Mouse (Mus musculus) hindbrain, embryonic 14.5 days (tissue): ENCODE results near the gene Ttc9c. TPM values are rescaled to one million over a fixed set of nuclear protein-coding genes. Genes with fewer than 3 reads are reported as not detected.

Source experiments
- ATAC-seq: fragments of 200-750 bp; cut with Nextera tagmentation; 2 replicates; pipeline ENCODE4 v1.8.0; 2017; ENCODE audit warnings: moderate number of reproducible peaks, mild to moderate bottlenecking, moderate TSS enrichment, moderate library complexity; ENCODE audit not compliant: low FRiP score
- DNase-seq: peaks from one replicate; pipeline ENCODE4 v3.0.0-alpha.2; 2015; ENCODE audit warnings: low spot score
- H3K27ac ChIP-seq: fragments of 300-500 bp; sonication (generic); 2 replicates; pipeline ENCODE4 v1.5.1; 2014; ENCODE audit warnings: mild to moderate bottlenecking, moderate library complexity
- H3K27me3 ChIP-seq: fragments of 300-500 bp; sonication (generic); 2 replicates; pipeline ENCODE4 v1.6.1; 2014; ENCODE audit warnings: mild to moderate bottlenecking, low read length, mixed read lengths; ENCODE audit not compliant: control insufficient read depth, insufficient read depth
- H3K36me3 ChIP-seq: fragments of 300-500 bp; sonication (generic); replicated peaks from 2 replicates; pipeline ENCODE4 v1.6.1; 2014; ENCODE audit not compliant: control insufficient read depth, insufficient read depth
- H3K4me1 ChIP-seq: fragments of 300-500 bp; sonication (generic); replicated peaks from 2 replicates; pipeline ENCODE4 v1.6.1; 2014; ENCODE audit warnings: antibody characterized with exemption, low read length, mixed read lengths; ENCODE audit not compliant: control insufficient read depth, insufficient read depth
- H3K4me2 ChIP-seq: fragments of 300-500 bp; sonication (generic); replicated peaks from 2 replicates; pipeline ENCODE4 v1.6.1; 2014; ENCODE audit warnings: mild to moderate bottlenecking, moderate library complexity
- H3K4me3 ChIP-seq: fragments of 300-500 bp; sonication (generic); replicated peaks from 2 replicates; pipeline ENCODE4 v1.5.1; 2014; ENCODE audit warnings: mild to moderate bottlenecking, low read length
- H3K9ac ChIP-seq: fragments of 300-500 bp; sonication (generic); 2 replicates; pipeline ENCODE4 v1.6.1; 2014
- H3K9me3 ChIP-seq: fragments of 300-500 bp; sonication (generic); 2 replicates; pipeline ENCODE4 v1.6.1; 2016; ENCODE audit warnings: low read length; ENCODE audit not compliant: control insufficient read depth
- WGBS: fragments of 180-500 bp; shearing (Covaris S2); extraction: QIAGEN DNeasy Blood & Tissue Kit; methylation state at CpG from one replicate; pipeline ENCODE4 v1.1.7; 2014; 5-methylcytosine and 5-hydroxymethylcytosine counted together
- polyA plus RNA-seq: library from polyadenylated mRNA; unstranded; fragments of >200 nt; fragmentation: Nextera tagmentation; extraction: Ambion mirVana; gene quantifications from 2 replicates; pipeline ENCODE4 v1.2.1, GENCODE M21; 2014

Gene Ttc9c
- polyA plus RNA-seq, 1 experiment from 2014 or later: 46.9 TPM

- no peak overlapping the region for H3K9ac ChIP-seq
- H3K27me3 ChIP-seq: no peaks in the 10 kb centered on the region
- H3K4me1 ChIP-seq: no peaks in the 10 kb centered on the region
- no peaks in the 10 kb centered on the region for H3K9me3 ChIP-seq
- no peak overlapping the region for H3K27ac ChIP-seq
- H3K4me2 ChIP-seq: no peak overlapping the region
- H3K36me3 ChIP-seq: peaks cover 79% of the 10 kb centered on the region
- WGBS: 94% methylated on average over 4 of the region's 4 CpGs
- H3K4me3 ChIP-seq: no peak overlapping the region
- DNase-seq (no peak), ATAC-seq (no peak)
Measured at GRCm38 (mm10) chr19:8832971-8833370, 13.8 kb upstream of the Ttc9c start.

DNA sequence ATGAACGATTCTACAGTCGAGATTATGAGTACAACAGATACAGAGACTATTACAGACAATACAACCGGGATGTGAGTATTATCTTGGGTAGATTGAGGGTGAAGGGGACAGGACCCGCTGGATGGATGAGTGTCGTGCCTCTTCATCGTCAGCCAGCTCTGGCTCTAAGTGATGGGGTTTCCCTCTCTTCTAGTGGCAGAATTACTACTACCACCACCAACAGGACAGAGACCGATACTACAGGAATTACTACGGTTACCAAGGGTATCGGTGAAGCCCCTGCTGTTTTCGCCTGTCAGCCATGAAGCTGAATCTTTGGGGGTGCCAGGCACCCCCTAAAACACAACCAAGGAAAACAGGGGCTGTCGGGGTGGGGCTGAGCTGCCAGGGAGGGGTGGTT is 12.1 kb upstream of the Ttc9c start:
- ATAC-seq: no peak

DNA sequence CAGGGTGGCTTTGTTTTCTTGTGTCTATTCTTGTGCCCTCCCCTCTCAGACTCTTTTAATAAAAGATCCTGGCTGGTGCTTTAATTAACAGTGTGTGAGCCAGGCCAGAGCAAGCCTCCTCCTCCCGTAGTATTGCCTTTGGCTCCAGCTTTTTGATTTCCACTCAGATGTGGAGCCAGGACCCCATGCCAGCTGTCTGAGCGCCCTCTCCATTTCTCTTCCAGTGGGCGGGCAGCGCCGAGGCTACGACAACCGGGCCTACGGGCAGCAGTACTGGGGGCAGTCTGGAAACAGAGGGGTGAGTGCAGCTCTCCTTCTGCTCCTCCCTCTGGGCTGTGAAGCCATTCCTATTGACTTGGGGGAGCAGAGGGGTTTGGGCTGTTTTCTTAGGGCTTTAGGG is 11.5 kb upstream of the Ttc9c start:
- no peaks in the 10 kb centered on the region for H3K9me3 ChIP-seq
- H3K4me1 ChIP-seq: no peaks in the 10 kb centered on the region
- WGBS: 92% methylated on average over 8 of the region's 8 CpGs
- no peaks in the 10 kb centered on the region for H3K27me3 ChIP-seq
- ATAC-seq (no peak), DNase-seq (no peak)
- H3K4me2 ChIP-seq: no peak overlapping the region
- no peak overlapping the region for H3K4me3 ChIP-seq
- no peak overlapping the region for H3K27ac ChIP-seq
- H3K9ac ChIP-seq: no peak overlapping the region
- H3K36me3 ChIP-seq: peaks cover 99% of the 10 kb centered on the region

More for the DNA sequence above, 12.1 kb upstream of the Ttc9c start:
- H3K4me1 ChIP-seq: no peaks in the 10 kb centered on the region
- no peaks in the 10 kb centered on the region for H3K9me3 ChIP-seq
- no peak overlapping the region for H3K27ac ChIP-seq
- no peak overlapping the region for H3K4me3 ChIP-seq
- H3K4me2 ChIP-seq: no peak overlapping the region
- H3K9ac ChIP-seq: no peak overlapping the region
- DNase-seq: no peak
- H3K36me3 ChIP-seq: peaks cover 96% of the 10 kb centered on the region
- WGBS: 77% methylated on average over 11 of the region's 11 CpGs
- no peaks in the 10 kb centered on the region for H3K27me3 ChIP-seq

- no peak within 1 kb of the TSS for H3K9ac ChIP-seq
- no peak for ATAC-seq
- no peak for DNase-seq
- H3K36me3 ChIP-seq: peaks cover 100% of the 10 kb centered on the region
- no peaks in the 10 kb centered on the region for H3K4me1 ChIP-seq
- no peaks in the 10 kb centered on the region for H3K27me3 ChIP-seq
- WGBS: 92% methylated on average over 8 of the region's 8 CpGs
- no peak within 1 kb of the TSS for H3K27ac ChIP-seq
- H3K9me3 ChIP-seq: no peaks in the 10 kb centered on the region
- H3K4me2 ChIP-seq: no peak within 1 kb of the TSS
- 0 out of 2 replicates have a peak within 1 kb of the TSS, but pooled peaks have one; percentile 2 for H3K4me3 ChIP-seq
Measured at GRCm38 (mm10) chr19:8829660-8830059, 10.5 kb upstream of the Ttc9c start, which contains the start of gene AC129217.1. TSS of gene AC129217.1 (plus strand) at chr19:8829773.

- H3K4me3 ChIP-seq: peak overlapping the region; percentile 90
- H3K9me3 ChIP-seq: no peaks in the 10 kb centered on the region
- no peak overlapping the region for H3K27ac ChIP-seq
- WGBS: 65% methylated on average over 8 of the region's 8 CpGs
- no peaks in the 10 kb centered on the region for H3K27me3 ChIP-seq
- peaks cover 51% of the 10 kb centered on the region for H3K36me3 ChIP-seq
- H3K4me1 ChIP-seq: peaks cover 34% of the 10 kb centered on the region
- peak overlapping the region; percentile 90 for H3K9ac ChIP-seq
- DNase-seq (no peak), ATAC-seq (no peak)
- H3K4me2 ChIP-seq: peak overlapping the region; percentile 76
Measured at GRCm38 (mm10) chr19:8822696-8823095, 3.6 kb upstream of the Ttc9c start.

- Histone ChIP-seq H3K36me3 (peaks cover 36% of the 10 kb centered on the region), H3K9ac (peak overlapping the region; percentile 90), H3K9me3 (no peaks in the 10 kb centered on the region), H3K27me3 (no peaks in the 10 kb centered on the region), H3K27ac (no peak overlapping the region; the same call in 1 of the 2 replicates), H3K4me2 (peak overlapping the region; percentile 76), H3K4me1 (peaks cover 47% of the 10 kb centered on the region), H3K4me3 (peak overlapping the region; percentile 90)
- no peak for DNase-seq
- ATAC-seq: no peak
- WGBS: 4% methylated on average over 7 of the region's 7 CpGs
Measured at GRCm38 (mm10) chr19:8821146-8821545, 2.0 kb upstream of the Ttc9c start.

DNA sequence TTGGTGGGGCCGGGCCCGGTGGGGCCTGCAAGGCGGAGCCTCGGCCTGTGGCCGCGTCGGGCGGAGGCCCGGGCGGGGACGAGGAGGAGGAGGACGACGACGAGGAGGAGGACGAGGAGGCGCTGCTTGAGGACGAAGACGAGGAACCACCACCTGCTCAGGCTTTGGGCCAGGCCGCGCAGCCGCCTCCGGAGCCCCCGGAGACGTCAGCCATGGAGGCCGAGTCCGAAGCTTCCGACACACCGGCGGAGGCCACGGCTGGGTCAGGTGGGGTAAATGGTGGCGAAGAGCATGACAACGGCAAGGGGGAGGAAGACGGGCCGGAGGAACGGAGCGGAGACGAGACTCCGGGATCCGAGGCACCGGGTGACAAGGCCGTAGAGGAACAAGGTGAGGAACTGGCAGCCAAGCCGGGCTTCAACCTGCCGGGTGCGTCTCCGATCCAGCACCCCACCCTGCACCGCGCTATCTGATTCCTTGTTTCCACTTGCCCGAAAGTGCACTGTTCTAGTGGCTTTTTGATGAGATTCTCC is 1.4 kb upstream of the Ttc9c start:
- Histone ChIP-seq H3K4me2 (peak overlapping the region; percentile 76), H3K9ac (peak overlapping the region; percentile 90), H3K27ac (peak overlapping the region; percentile 96), H3K36me3 (peaks cover 31% of the 10 kb centered on the region), H3K4me3 (peak overlapping the region; percentile 90), H3K4me1 (peaks cover 47% of the 10 kb centered on the region), H3K9me3 (no peaks in the 10 kb centered on the region), H3K27me3 (no peaks in the 10 kb centered on the region)
- ATAC-seq (peak; percentile 28), DNase-seq (no peak)
- under 1% methylated on average over 48 of the region's 48 CpGs for WGBS

- Histone ChIP-seq H3K9ac (peak within 1 kb of the TSS; percentile 90), H3K36me3 (peaks cover 31% of the 10 kb centered on the region), H3K4me2 (peak within 1 kb of the TSS; percentile 76), H3K4me1 (peaks cover 47% of the 10 kb centered on the region), H3K27ac (peak within 1 kb of the TSS; percentile 96), H3K9me3 (no peaks in the 10 kb centered on the region), H3K27me3 (no peaks in the 10 kb centered on the region), H3K4me3 (peak within 1 kb of the TSS; percentile 90)
- peak; percentile 96 for ATAC-seq
- under 1% methylated on average over 81 of the region's 83 CpGs for WGBS
- DNase-seq: peak; percentile 97
Measured at GRCm38 (mm10) chr19:8819596-8820423, 677 bp upstream of the Ttc9c start, which contains the start of gene Hnrnpul2. TSS of gene Hnrnpul2 (plus strand) at chr19:8820010.

DNA sequence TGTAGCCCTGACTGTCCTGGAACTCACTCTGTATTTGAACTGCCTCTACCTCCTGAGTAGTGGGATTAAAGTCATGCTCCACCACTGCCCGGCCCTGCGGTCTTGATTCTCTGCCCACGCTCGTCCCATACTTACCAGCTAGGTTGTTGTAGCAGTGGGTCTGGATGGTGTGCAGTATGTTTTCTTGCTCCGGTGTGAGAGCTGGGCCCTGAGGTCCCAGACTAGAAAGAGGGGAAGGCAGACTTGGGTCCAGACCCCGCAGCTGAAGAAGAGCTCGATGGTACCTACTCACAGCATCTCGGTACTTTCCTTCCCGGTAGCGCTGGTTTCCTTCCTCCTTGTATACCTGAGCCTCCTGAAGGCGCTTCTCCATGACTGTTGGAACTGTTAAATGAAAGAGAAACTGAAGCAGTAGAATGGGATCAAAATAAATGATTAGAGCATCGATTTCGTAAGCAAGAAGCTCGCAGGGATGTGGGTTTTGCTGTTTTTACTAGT is 783 bp downstream of the Ttc9c start:
- DNase-seq: no peak
- H3K4me2 ChIP-seq: peak overlapping the region; percentile 76
- H3K9ac ChIP-seq: peak overlapping the region; percentile 84
- peaks cover 29% of the 10 kb centered on the region for H3K36me3 ChIP-seq
- ATAC-seq: no peak
- H3K9me3 ChIP-seq: no peaks in the 10 kb centered on the region
- peak overlapping the region; percentile 96 for H3K27ac ChIP-seq
- peaks cover 45% of the 10 kb centered on the region for H3K4me1 ChIP-seq
- 32% methylated on average over 14 of the region's 14 CpGs for WGBS
- H3K4me3 ChIP-seq: peak overlapping the region; percentile 90
- no peaks in the 10 kb centered on the region for H3K27me3 ChIP-seq
